Mouse (Mus musculus) common myeloid progenitor, adult 5-6 weeks (primary cell): ENCODE measurements around the gene Mettl17. TPM values are rescaled to one million over a fixed set of nuclear protein-coding genes. Genes with fewer than 3 reads are reported as not detected.
"Not testable (repeated sequence)": the region's sequence is repeated elsewhere in the genome, so short reads cannot be mapped to it uniquely, and the experiment has no call there.

Experiments used
- ATAC-seq: replicated peaks from 2 replicates; pipeline ENCODE4 v1.8.0; 2016; ENCODE audit warnings: low read depth, mild to moderate bottlenecking, moderate TSS enrichment, inconsistent platforms; ENCODE audit not compliant: poor library complexity, severe bottlenecking
- total RNA-seq: library from RNA; stranded (forward); fragments of 200-1000, 187-1606 nt; gene quantifications from 2 replicates; pipeline ENCODE4 v1.2.3, GENCODE M21; 2017

Gene Mettl17
- total RNA-seq, 1 experiment from 2014 or later: 11.5 TPM

DNA sequence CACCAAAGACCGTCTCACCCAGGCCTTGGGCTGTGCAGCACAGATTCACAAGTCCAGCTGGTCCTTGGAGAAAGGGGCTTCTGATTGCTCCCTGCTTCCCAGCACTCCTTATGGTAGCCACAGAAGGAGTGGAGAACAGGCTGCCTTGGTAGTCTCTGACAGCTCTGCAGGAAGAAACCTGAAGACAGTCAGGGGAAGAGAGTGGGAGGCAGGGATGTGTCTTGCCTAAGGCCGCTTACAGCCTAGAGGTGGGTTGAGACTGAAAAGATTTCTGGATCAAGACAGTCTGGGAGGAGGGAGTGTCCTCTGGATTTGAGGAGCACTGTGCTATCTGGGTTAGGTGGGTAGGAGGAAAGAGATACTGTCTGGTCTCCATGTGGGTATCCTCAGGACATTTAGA lies 38.3 kb downstream of the Mettl17 start:
- no peak for ATAC-seq

DNA sequence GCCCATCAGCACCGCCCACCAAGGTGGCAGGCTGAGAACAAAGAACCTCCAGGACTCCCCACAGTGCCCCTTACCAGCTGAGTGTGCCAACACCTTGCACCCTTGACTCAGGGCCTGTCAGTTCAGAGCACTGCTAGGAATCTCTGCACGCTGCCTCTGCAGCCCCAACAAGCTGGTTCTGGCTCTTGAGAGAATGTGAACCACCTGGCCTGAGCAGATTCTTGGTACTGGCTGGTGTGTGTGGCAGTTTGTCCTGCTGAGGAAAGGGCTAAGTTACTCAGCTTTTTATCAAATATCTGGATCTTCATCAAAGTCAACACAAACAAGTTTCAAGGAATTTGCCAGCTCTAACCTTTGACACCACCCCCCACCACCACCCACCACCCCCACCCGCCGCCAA lies 38.9 kb downstream of the Mettl17 start:
- ATAC-seq: no peak

DNA sequence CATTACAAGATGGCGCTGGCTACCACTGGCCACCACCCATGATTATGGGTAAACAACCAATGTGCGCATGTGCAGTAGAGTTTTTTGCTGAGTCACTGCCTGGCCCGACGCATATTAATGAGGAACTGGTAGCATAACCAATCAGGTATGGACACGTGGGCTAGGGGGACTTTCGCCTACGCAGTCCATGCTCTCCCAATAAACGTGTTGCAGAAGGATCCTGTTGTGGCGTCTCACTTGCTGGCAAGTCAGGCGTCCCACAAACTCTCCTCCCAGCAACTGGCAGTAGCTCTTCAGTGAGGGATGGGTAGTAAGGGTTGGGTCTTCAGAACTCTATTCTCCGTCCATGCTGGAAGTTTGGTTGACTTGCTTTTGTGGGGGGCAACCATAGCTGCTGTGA lies 42.3 kb downstream of the Mettl17 start:
- ATAC-seq: not testable (repeated sequence)

DNA sequence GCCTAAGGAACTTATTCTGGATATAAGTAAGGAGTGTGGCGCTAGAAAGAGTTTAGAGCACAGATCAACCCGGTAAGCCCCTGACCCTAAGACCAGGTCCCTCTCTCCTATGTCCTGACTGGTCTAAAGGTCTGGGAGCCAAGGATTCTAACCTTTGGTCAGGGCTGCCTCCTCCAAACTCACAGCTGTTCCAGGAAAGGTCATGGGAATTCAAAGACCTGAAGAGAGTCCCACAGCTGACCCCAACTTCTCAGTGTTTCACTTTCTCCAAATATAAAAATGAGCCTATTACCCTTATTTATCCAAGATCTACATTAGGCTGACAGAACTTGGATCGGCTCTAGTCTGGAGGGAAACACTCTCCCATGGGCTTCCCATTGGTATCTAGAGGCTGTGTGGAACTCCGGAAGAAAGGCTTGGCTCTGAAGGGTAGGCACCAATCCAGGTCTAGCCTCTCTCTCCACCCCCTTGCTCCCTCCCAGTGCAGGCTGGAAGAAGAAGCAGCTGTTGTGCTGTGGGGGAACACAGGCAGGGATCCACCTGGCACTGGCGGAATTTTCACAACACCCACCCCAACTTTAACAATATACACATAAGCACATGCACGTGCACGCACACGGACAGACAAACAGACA lies 44.8 kb downstream of the Mettl17 start:
- ATAC-seq: no peak

DNA sequence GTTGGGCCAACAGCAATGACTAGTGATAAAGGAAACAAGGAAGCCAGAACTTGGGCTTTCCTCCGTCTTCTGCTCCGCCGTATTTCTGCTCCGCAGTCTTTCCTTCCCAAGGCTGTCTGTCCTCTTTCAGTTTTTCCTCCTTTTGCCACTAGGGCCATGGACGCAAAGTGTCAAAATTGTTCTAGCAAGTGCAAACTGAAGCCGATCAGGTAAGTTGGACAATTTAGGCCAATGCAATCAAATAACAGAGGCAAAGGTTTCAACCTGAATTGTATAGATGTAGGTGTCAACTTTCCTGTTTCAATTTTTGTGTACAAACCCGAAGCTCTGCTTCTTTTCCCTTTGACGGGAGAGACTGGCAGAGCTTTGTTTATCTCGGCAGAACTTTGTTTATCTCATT lies 45.3 kb downstream of the Mettl17 start:
- ATAC-seq: no peak

DNA sequence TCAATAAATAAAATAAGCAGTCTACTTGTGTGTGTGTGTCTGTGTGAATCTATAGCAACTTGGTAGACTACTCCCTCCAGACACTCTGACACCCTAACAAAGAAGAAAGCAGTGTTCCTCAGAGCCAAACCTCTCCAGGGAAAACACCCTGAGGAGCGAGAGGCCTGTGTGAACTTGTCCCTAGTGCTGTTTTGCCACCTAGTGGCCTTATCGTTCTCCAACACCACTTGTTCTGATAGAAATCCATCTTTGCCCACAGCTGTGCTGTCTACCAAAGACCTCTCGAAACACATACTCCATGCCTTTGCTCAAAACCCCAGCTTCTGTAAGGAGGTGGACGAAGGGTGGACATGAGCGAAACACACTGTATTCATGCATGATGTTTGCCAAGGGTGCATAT lies 46.2 kb downstream of the Mettl17 start:
- peak; percentile 93 for ATAC-seq

DNA sequence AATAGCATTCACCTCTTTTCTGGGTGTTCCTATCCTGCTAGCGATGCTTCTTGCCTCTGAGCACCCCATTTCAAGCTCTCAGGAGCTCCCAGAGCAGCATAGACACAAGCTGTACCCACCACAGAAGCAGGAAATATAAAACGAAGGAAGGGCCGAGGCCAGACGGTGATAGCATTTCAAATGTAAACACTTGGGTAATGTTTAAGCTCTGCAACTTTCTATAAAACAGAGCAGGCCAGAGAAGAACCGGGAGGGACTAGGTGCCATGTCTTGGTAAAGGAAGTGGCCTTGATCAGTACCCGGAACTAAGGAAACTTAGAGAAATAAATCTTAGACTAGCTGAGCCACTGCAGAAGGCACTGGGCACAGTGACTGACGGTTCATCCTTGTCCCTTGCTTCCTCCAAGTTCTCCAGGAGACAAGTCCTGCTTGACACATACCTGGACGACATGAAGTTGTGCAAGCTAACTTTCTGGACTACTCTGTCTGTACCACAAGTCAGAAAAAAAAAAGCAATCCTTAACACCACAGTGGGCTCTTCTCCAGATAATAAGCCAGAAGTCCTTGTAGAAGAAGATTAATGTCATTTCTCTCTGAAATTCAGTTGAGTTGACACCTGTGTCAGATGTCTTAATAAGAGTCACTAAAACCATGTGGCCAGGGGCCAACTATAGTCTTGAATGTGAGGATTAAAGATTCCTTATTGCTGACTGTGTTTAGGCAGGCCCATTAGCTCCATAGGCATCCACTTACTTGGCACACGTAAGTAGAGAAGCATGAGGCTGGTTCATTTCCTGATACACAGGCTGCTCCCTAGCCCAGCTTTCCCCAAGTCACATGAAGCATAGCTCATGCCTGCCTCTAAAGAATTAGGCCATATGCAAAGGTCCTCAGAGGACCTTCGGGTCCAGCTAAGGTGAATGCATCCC lies 47.7 kb downstream of the Mettl17 start:
- no peak for ATAC-seq

DNA sequence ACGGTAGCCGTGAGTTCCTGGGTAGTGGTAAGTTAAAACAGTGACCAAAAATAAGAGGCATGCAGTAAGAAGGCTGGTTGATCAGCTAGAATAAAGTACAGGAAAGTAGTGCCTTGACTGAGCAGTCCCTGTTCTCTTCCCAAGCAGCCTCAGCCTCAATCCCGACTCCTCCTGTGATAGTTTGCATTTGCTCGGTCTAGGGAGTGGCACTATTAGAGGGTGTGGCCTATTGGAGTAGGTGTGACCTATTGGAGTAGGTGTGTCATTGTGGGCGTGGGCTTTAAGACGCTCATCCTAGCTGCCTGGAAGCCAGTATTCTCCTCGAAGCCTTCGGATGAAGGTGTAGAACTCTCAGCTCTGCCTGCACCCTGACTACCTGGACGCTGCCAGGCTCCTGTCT lies 54.4 kb downstream of the Mettl17 start:
- ATAC-seq: no peak

DNA sequence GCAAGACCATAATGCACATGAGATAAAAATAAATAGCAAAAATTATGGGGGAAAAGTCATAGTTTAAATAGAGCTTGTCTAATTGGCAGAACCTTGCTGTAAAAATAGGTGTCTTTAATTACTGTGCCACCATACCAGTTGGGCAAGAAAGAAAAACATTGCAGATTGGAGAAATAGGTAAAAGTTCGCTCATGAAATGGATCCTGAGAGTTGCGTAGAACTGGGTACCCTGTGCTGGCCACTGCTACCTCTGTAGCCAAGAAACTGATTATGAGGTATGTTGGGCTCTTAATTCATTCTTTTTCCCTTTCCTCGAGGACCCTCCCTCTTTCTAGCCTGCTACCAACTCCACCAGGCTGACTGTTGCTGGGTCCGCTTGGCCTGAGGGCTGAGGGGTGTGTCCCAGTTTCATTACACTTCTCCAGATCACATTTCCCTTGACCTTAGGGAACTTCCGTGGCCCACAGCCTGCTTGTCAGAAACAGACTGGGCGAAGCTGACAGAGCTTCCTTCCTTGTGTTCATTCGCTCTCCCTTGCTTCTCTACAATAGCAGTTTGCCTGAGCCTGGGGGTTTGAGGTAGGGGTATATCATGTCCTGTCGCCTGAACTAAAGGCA lies 56.4 kb downstream of the Mettl17 start:
- peak; percentile 32 for ATAC-seq

DNA sequence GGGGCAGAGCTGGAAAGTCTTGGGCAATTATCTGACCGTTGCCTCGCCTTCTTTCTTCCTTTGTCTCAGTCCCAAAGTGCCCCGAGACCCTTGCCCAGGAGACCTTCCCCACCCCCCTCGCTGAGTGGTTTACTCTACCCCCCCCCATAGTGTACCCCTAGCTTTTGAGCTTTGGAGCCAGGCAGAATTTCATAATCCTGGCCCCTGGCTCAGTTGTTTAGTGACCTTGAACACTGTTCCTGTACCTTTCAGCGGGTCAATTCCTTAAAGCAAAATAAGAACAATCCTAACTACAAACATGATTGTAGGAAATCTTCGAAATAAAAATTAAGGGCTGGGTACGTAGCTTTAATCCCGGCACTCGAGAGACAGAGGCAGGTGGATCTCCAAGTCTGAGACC lies 56.9 kb downstream of the Mettl17 start:
- no peak for ATAC-seq

DNA sequence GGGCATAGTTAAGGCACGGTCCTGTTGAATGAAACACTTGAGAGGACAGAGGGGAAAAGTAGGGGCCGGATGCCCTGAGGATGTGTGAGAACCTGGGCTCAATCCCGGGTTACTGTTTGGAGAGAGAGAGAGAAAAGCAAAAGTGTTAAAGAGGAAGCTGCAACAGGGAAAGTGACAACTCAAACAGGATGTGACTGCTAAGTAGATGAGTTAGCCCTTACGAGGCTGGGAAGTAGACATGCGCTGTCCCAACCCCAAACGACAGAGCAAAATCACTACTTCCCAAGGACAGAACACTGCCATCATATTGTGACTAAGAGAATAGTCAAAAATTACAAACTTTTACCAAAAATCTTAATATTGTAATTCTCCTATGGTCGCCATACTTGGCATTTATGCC lies 57.6 kb downstream of the Mettl17 start:
- ATAC-seq: peak; percentile 56; the same call in 1 of the 2 replicates

Other genes starting within 250 kb of the Mettl17 start
- gene Gm4181, start 249.2 kb upstream of the Mettl17 start, total RNA-seq: not detected in 2 replicates
- not detected in 2 replicates for gene Gm17079, start 189.4 kb upstream of the Mettl17 start, total RNA-seq
- not detected in 2 replicates for gene Gm5800, start 167.7 kb upstream of the Mettl17 start, total RNA-seq
- not detected in 2 replicates for gene Ang4, start 111.3 kb upstream of the Mettl17 start, total RNA-seq
- gene AY358078, start 84.8 kb upstream of the Mettl17 start, total RNA-seq: not detected in 2 replicates
- gene Ear6, start 31.1 kb upstream of the Mettl17 start, total RNA-seq: 0.55 and 3.3 TPM in 2 replicates
- gene Slc39a2, start 8.0 kb downstream of the Mettl17 start, total RNA-seq: 0.49 TPM in 1 of 2 replicates, not detected in the other
- gene Ndrg2, start 29.3 kb downstream of the Mettl17 start, total RNA-seq: 2.8 and 14.6 TPM in 2 replicates
- not detected in 2 replicates for gene Tppp2, start 33.6 kb downstream of the Mettl17 start, total RNA-seq
- not detected in 2 replicates for gene Rnase13, start 37.9 kb downstream of the Mettl17 start, total RNA-seq
- gene Arhgef40, start 99.9 kb downstream of the Mettl17 start, total RNA-seq: 27.5 and 32.4 TPM in 2 replicates
- not detected in 2 replicates for gene Tmem253, start 130.8 kb downstream of the Mettl17 start, total RNA-seq
- gene Zfp219, start 135.9 kb downstream of the Mettl17 start, total RNA-seq: 9.8 and 14.0 TPM in 2 replicates
- not detected in 2 replicates for gene Olfr221, start 157.6 kb downstream of the Mettl17 start, total RNA-seq
- gene Hnrnpc, start 219.2 kb downstream of the Mettl17 start, total RNA-seq: 700 and 803 TPM in 2 replicates
- 17.0 and 17.2 TPM in 2 replicates for gene Rpgrip1, start 225.9 kb downstream of the Mettl17 start, total RNA-seq